29 mouse cellular contexts compared by ENCODE assay signal in genomic region chr6:136845706-136846480, GRCm38 (mm10). TPM values are rescaled to one million over a fixed set of nuclear protein-coding genes. Genes with fewer than 3 reads are reported as not detected.
DNase-seq lines count a peak whose midpoint lies in the region; ATAC-seq and TF ChIP-seq lines count a peak whose summit lies in the region.
"Had no signal": no experiment of that assay in that cellular context is flagged by ENCODE, and none has a peak within 500 bp of the region (broad histone marks: within the 10 kb centered on the region; RNA-seq: fewer than 3 reads in every experiment).

No protein-coding gene starts in this region.

- no peaks in the 10 kb centered on the region for H3K4me1 ChIP-seq in cerebellum, adult 2 months (ENCODE audit: control insufficient read depth, insufficient read depth, low read length)
- no peaks in the 10 kb centered on the region for H3K4me1 ChIP-seq in forebrain, embryonic 12.5 days
- H3K4me1 ChIP-seq: forebrain, embryonic 10.5 days; heart, embryonic 15.5 days; hindbrain, embryonic 10.5 days; hindbrain, embryonic 13.5 days had no signal

- no peak for TF ChIP-seq POLR2A in cerebellum, adult 2 months (IDR thresholded peaks at IDR 0.05; ENCODE audit: borderline replicate concordance, insufficient read depth, low read length)

- ATAC-seq in forebrain, embryonic 12.5 days (ENCODE audit: low FRiP score) = no peak
- ATAC-seq: activated CD4-positive, CD25-positive, alpha-beta regulatory T cell, adult 4 months; forebrain, embryonic 14.5 days; forebrain, postnatal 0 days; hindbrain, embryonic 16.5 days had no signal

- H3K27me3 ChIP-seq in cerebellum, adult 2 months (ENCODE audit: control insufficient read depth, insufficient read depth, low read length) = no peaks in the 10 kb centered on the region
- H3K27me3 ChIP-seq in forebrain, embryonic 12.5 days = no peaks in the 10 kb centered on the region
- H3K27me3 ChIP-seq: heart, embryonic 12.5 days; heart, embryonic 15.5 days had no signal

- H3K9me3 ChIP-seq in forebrain, embryonic 12.5 days = no peaks in the 10 kb centered on the region
- H3K9me3 ChIP-seq: forebrain, embryonic 10.5 days; heart, embryonic 12.5 days; heart, embryonic 15.5 days; hindbrain, embryonic 10.5 days; hindbrain, embryonic 13.5 days had no signal

- peak overlapping the region; percentile 53; the same call in 1 of the 2 replicates for H3K27ac ChIP-seq in cerebellum, adult 2 months (ENCODE audit: insufficient read depth, low read length)
- peak overlapping the region; percentile 76 for H3K27ac ChIP-seq in layer of hippocampus, adult 2 months
- no peak overlapping the region for H3K27ac ChIP-seq in forebrain, embryonic 12.5 days
- H3K27ac ChIP-seq: forebrain, embryonic 10.5 days; heart, embryonic 15.5 days; hindbrain, embryonic 10.5 days; hindbrain, embryonic 13.5 days had no signal

- no peak overlapping the region for H3K9ac ChIP-seq in forebrain, embryonic 12.5 days
- H3K9ac ChIP-seq: forebrain, postnatal 0 days; heart, embryonic 12.5 days; heart, embryonic 15.5 days; hindbrain, embryonic 13.5 days had no signal

- no peak overlapping the region for H3K4me2 ChIP-seq in forebrain, embryonic 12.5 days
- H3K4me2 ChIP-seq: heart, embryonic 12.5 days; heart, embryonic 15.5 days; hindbrain, embryonic 13.5 days had no signal

- no peak for DNase-seq in cerebellum, adult 2 months
- no peak for DNase-seq in cerebellum, adult 11 months
- no peak for DNase-seq in layer of hippocampus, adult 2 months (ENCODE audit: low spot score in 2 of 2)
- DNase-seq in layer of hippocampus, postnatal 14 days (ENCODE audit: low spot score in 2 of 2) = no peak
- DNase-seq in right cerebral cortex, adult 18-20 months = peak; percentile 23
- no peak for DNase-seq in right cerebral cortex, postnatal 14 days
- peak; percentile 44 for DNase-seq in telencephalon, adult 2 months (ENCODE audit: low read depth, low spot score)
- DNase-seq: adrenal gland, adult 8-10 months; adrenal gland, postnatal 25 days; cerebellum, adult 8-10 months; cerebellum, postnatal 10 days; cerebellum, postnatal 36 days; forebrain, postnatal 0 days; gastrocnemius, postnatal 10 days; gastrocnemius, postnatal 36 days; heart, postnatal 10 days; heart, postnatal 36 days had no signal

- no peak overlapping the region for H3K4me3 ChIP-seq in cerebellum, adult 2 months (replicated peaks; ENCODE audit: insufficient read depth, low read depth, low read length)
- no peak overlapping the region for H3K4me3 ChIP-seq in layer of hippocampus, adult 2 months
- no peak overlapping the region for H3K4me3 ChIP-seq in forebrain, embryonic 12.5 days (replicated peaks)
- H3K4me3 ChIP-seq: forebrain, embryonic 10.5 days; heart, embryonic 12.5 days; heart, embryonic 15.5 days; hindbrain, embryonic 10.5 days; hindbrain, embryonic 13.5 days had no signal

- no peak for TF ChIP-seq CTCF in cerebellum, adult 2 months (IDR thresholded peaks at IDR 0.05; ENCODE audit: borderline replicate concordance, insufficient read depth, low read depth, low read length)
- TF ChIP-seq CTCF in layer of hippocampus, adult 2 months (conservative IDR thresholded peaks at IDR 0.05) = no peak

- WGBS in cerebellum, adult 2 months = 66% methylated on average over 5 of the region's 5 CpGs
- 73% methylated on average over 5 of the region's 5 CpGs for WGBS in forebrain, embryonic 12.5 days

- no peaks in the 10 kb centered on the region for H3K36me3 ChIP-seq in forebrain, embryonic 12.5 days (replicated peaks)
- H3K36me3 ChIP-seq: forebrain, embryonic 10.5 days; heart, embryonic 15.5 days; hindbrain, embryonic 10.5 days; hindbrain, embryonic 13.5 days had no signal

RNA-seq across cellular contexts. Expression of gene Smco3, which starts 10.6 kb away (rescaled TPM):
- 7.8 and 8.8 TPM in 2 replicates for polyA plus RNA-seq in cerebellum, adult 2 months (2012; rRNA removed)
- total RNA-seq in layer of hippocampus, adult 2 months (2021) = 1 to 10 TPM; 5.8 to 7.9 TPM
- 1 to 10 TPM; 4.0 to 4.8 TPM for total RNA-seq in layer of hippocampus, postnatal 14 days (2021)
- polyA plus RNA-seq in forebrain, embryonic 12.5 days (2016; fragmentation: Nextera tagmentation; extraction: Ambion mirVana) = 0.24 and 0.52 TPM in 2 replicates
- total RNA-seq: ES-E14; heart, postnatal 36 days had no signal
- polyA plus RNA-seq: activated CD4-positive, CD25-positive, alpha-beta regulatory T cell, adult 4 months; forebrain, embryonic 10.5 days; heart, embryonic 12.5 days; heart, embryonic 15.5 days; hindbrain, embryonic 10.5 days had no signal

RNA-seq across cellular contexts. Expression of gene Art4, which starts 11.6 kb away (rescaled TPM):
- polyA plus RNA-seq in cerebellum, adult 2 months (2012; rRNA removed) = 0.16 and 0.29 TPM in 2 replicates
- total RNA-seq in layer of hippocampus, adult 2 months (2021) = not detected
- not detected for total RNA-seq in layer of hippocampus, postnatal 14 days (2021)
- 0.55 and 0.63 TPM in 2 replicates for polyA plus RNA-seq in forebrain, embryonic 12.5 days (2016; fragmentation: Nextera tagmentation; extraction: Ambion mirVana)
- total RNA-seq: ES-E14; forebrain, postnatal 0 days; gastrocnemius, adult 18-20 months had no signal
- polyA plus RNA-seq: forebrain, embryonic 14.5 days had no signal

RNA-seq across cellular contexts. Expression of gene Wbp11, which starts 17.9 kb away (rescaled TPM):
- polyA plus RNA-seq in cerebellum, adult 2 months (2012; rRNA removed) = 57.0 and 68.4 TPM in 2 replicates
- 100 to 1,000 TPM; 134 to 138 TPM for total RNA-seq in layer of hippocampus, adult 2 months (2021)
- 100 to 1,000 TPM; 123 to 133 TPM for total RNA-seq in layer of hippocampus, postnatal 14 days (2021)
- polyA plus RNA-seq in forebrain, embryonic 12.5 days (2016; fragmentation: Nextera tagmentation; extraction: Ambion mirVana) = 137 and 146 TPM in 2 replicates

RNA-seq across cellular contexts. Expression of gene BC049715, which starts 18.5 kb away (rescaled TPM):
- polyA plus RNA-seq in cerebellum, adult 2 months (2012; rRNA removed) = 0.38 and 0.74 TPM in 2 replicates
- 1 to 10 TPM; 3.8 to 5.4 TPM for total RNA-seq in layer of hippocampus, adult 2 months (2021)
- 1 to 10 TPM; 2.2 to 4.6 TPM for total RNA-seq in layer of hippocampus, postnatal 14 days (2021)
- 1.1 and 1.9 TPM in 2 replicates for polyA plus RNA-seq in forebrain, embryonic 12.5 days (2016; fragmentation: Nextera tagmentation; extraction: Ambion mirVana)

RNA-seq across cellular contexts. Expression of gene Mgp, which starts 29.7 kb away (rescaled TPM):
- 93.7 and 131 TPM in 2 replicates for polyA plus RNA-seq in cerebellum, adult 2 months (2012; rRNA removed)
- 10 to 100 TPM; 23.1 to 29.1 TPM for total RNA-seq in layer of hippocampus, adult 2 months (2021)
- 10 to 100 TPM; 23.2 to 39.5 TPM for total RNA-seq in layer of hippocampus, postnatal 14 days (2021)
- polyA plus RNA-seq in forebrain, embryonic 12.5 days (2016; fragmentation: Nextera tagmentation; extraction: Ambion mirVana) = 6.2 and 7.2 TPM in 2 replicates
- total RNA-seq: ES-E14; granulocyte monocyte progenitor cell, adult 5-6 weeks had no signal
- polyA plus RNA-seq: activated CD4-positive, CD25-positive, alpha-beta regulatory T cell, adult 4 months had no signal

Comparison
In these comparisons a context has a peak if more than half of its experiments do, and no peak if none do; other contexts are left out.
1. DNase-seq: peak in right cerebral cortex, adult 18-20 months (single experiment) and telencephalon, adult 2 months (single experiment); none in cerebellum, adult 2 months (0 of 2), cerebellum, adult 11 months (single experiment), layer of hippocampus, adult 2 months (0 of 2), layer of hippocampus, postnatal 14 days (0 of 2) and right cerebral cortex, postnatal 14 days (single experiment).